Mouse (Mus musculus) C2C12 (cell line): Measurements from ENCODE around the gene Nek7.

Source experiments
- CTCF ChIP-seq: IDR thresholded peaks from one replicate; pipeline ENCODE4 v1.5.1; 2011; ENCODE audit not compliant: control insufficient read depth, insufficient read depth, insufficient read length
- MAX ChIP-seq: IDR thresholded peaks from one replicate; pipeline ENCODE4 v1.6.1; 2011; ENCODE audit warnings: mild to moderate bottlenecking, control low read depth
- MYOD1 ChIP-seq: IDR thresholded peaks from one replicate; pipeline ENCODE4 v1.6.1; 2011; ENCODE audit warnings: low read depth; ENCODE audit not compliant: control insufficient read depth, insufficient read length
- MYOG ChIP-seq: IDR thresholded peaks from one replicate; pipeline ENCODE4 v1.6.1; 2011; ENCODE audit not compliant: control insufficient read depth, insufficient read length; ENCODE audit errors: extremely low read depth
- USF1 ChIP-seq: IDR thresholded peaks from one replicate; pipeline ENCODE4 v1.6.1; 2011; ENCODE audit warnings: low read depth, mild to moderate bottlenecking, control low read depth, moderate library complexity

GRCm38 (mm10) chr1:138449476-138449851 lies 170.5 kb downstream of the Nek7 start:
- no peak for TF ChIP-seq CTCF
- no peak for TF ChIP-seq MAX
- TF ChIP-seq MYOG: no peak
- TF ChIP-seq USF1: no peak
- no peak for TF ChIP-seq MYOD1
